Mouse (Mus musculus) cortical plate, adult 2 months (tissue): Measurements from ENCODE around the gene Klhl32. TPM values are rescaled to one million over a fixed set of nuclear protein-coding genes. Genes with fewer than 3 reads are reported as not detected.
A peak's percentile ranks its signal among the peaks of the same experiment; 100 is the strongest.

Experiments
- H3K27ac ChIP-seq: fragments of 200-500 bp; 2 replicates; pipeline ENCODE4 v1.5.1; 2012; ENCODE audit warnings: low read length, control low read depth, inconsistent platforms; ENCODE audit not compliant: insufficient read depth
- H3K4me1 ChIP-seq: fragments of 200-500 bp; 2 replicates; pipeline ENCODE4 v1.6.1; 2011; ENCODE audit warnings: low read length; ENCODE audit not compliant: control insufficient read depth, insufficient read depth
- H3K4me3 ChIP-seq: fragments of 200-500 bp; 2 replicates; pipeline ENCODE4 v1.5.1; 2011; ENCODE audit warnings: mild to moderate bottlenecking, low read length, control low read depth; ENCODE audit not compliant: insufficient read depth
- CTCF ChIP-seq: fragments of 200-500 bp; IDR thresholded peaks from 2 replicates; pipeline ENCODE4 v1.5.1; 2011; ENCODE audit warnings: mild to moderate bottlenecking, control low read depth, low read length; ENCODE audit not compliant: insufficient read depth; ENCODE audit errors: extremely low read depth
- POLR2A ChIP-seq: fragments of 200-500 bp; IDR thresholded peaks from 2 replicates; pipeline ENCODE4 v1.6.1; 2011; ENCODE audit warnings: mild to moderate bottlenecking, low read length, control low read depth; ENCODE audit not compliant: insufficient read depth; ENCODE audit errors: extremely low read depth
- polyA plus RNA-seq: library from polyadenylated mRNA; depleted of rRNA; stranded (reverse); fragments of >200 nt; gene quantifications from 2 replicates; pipeline ENCODE4 v1.2.3, GENCODE M21; 2012

The Klhl32 gene
- polyA plus RNA-seq, 1 experiment, result 6.9 TPM

- no peak for TF ChIP-seq CTCF
- TF ChIP-seq POLR2A, result no peak
- no peak overlapping the region for H3K27ac ChIP-seq
- no peak overlapping the region for H3K4me3 ChIP-seq
- no peaks in the 10 kb centered on the region for H3K4me1 ChIP-seq
Observed at GRCm38 (mm10) chr4:24865691-24866090, 14.8 kb upstream of the Klhl32 start.

GRCm38 (mm10) chr4:24847406-24847805 lies 3.5 kb downstream of the Klhl32 start:
- Histone ChIP-seq H3K4me1 (peaks cover 2% of the 10 kb centered on the region; the same call in 1 of the 2 replicates), H3K27ac (no peak overlapping the region), H3K4me3 (no peak overlapping the region)
- TF ChIP-seq CTCF (no peak), POLR2A (no peak)

GRCm38 (mm10) chr4:24845546-24845945 lies 5.4 kb downstream of the Klhl32 start:
- no peak for TF ChIP-seq CTCF
- no peak for TF ChIP-seq POLR2A
- H3K27ac ChIP-seq, result peak overlapping the region; percentile 70; the same call in 1 of the 2 replicates
- no peak overlapping the region for H3K4me3 ChIP-seq
- H3K4me1 ChIP-seq, result peaks cover 2% of the 10 kb centered on the region; the same call in 1 of the 2 replicates

GRCm38 (mm10) chr4:24838567-24838966 lies 12.4 kb downstream of the Klhl32 start:
- Histone ChIP-seq H3K27ac (no peak overlapping the region), H3K4me1 (peaks cover 1% of the 10 kb centered on the region; the same call in 1 of the 2 replicates), H3K4me3 (no peak overlapping the region)
- TF ChIP-seq CTCF (no peak), POLR2A (no peak)

GRCm38 (mm10) chr4:24835555-24835954 lies 15.4 kb downstream of the Klhl32 start:
- TF ChIP-seq POLR2A (no peak), CTCF (no peak)
- peaks cover 1% of the 10 kb centered on the region; the same call in 1 of the 2 replicates for H3K4me1 ChIP-seq
- no peak overlapping the region for H3K27ac ChIP-seq
- H3K4me3 ChIP-seq, result no peak overlapping the region

- Histone ChIP-seq H3K27ac (no peak overlapping the region), H3K4me1 (no peaks in the 10 kb centered on the region; the same call in 1 of the 2 replicates), H3K4me3 (no peak overlapping the region)
- TF ChIP-seq CTCF (no peak), POLR2A (no peak)
Observed at GRCm38 (mm10) chr4:24808316-24808715, 42.6 kb downstream of the Klhl32 start.

GRCm38 (mm10) chr4:24801881-24802280 lies 49.0 kb downstream of the Klhl32 start:
- Histone ChIP-seq H3K4me3 (no peak overlapping the region), H3K4me1 (no peaks in the 10 kb centered on the region; the same call in 1 of the 2 replicates), H3K27ac (no peak overlapping the region)
- TF ChIP-seq CTCF (no peak), POLR2A (no peak)

- Histone ChIP-seq H3K27ac (no peak overlapping the region), H3K4me3 (no peak overlapping the region), H3K4me1 (no peaks in the 10 kb centered on the region)
- TF ChIP-seq POLR2A (no peak), CTCF (no peak)
Observed at GRCm38 (mm10) chr4:24801343-24801742, 49.6 kb downstream of the Klhl32 start.

- TF ChIP-seq CTCF, result no peak
- no peak for TF ChIP-seq POLR2A
- Histone ChIP-seq H3K4me3 (no peak overlapping the region), H3K4me1 (0 out of 2 replicates have a peak, but pooled peaks cover 1% of the 10 kb centered on the region), H3K27ac (no peak overlapping the region)
Observed at GRCm38 (mm10) chr4:24800345-24800936, 50.5 kb downstream of the Klhl32 start.

- TF ChIP-seq CTCF, result no peak
- no peak for TF ChIP-seq POLR2A
- H3K4me3 ChIP-seq, result no peak overlapping the region
Observed at GRCm38 (mm10) chr4:24799037-24799436, 51.9 kb downstream of the Klhl32 start.

GRCm38 (mm10) chr4:24797868-24798267 lies 53.1 kb downstream of the Klhl32 start:
- Histone ChIP-seq H3K27ac (no peak overlapping the region), H3K4me3 (no peak overlapping the region), H3K4me1 (0 out of 2 replicates have a peak, but pooled peaks cover 1% of the 10 kb centered on the region)
- TF ChIP-seq POLR2A (no peak), CTCF (no peak)

More at GRCm38 (mm10) chr4:24799037-24799436, 51.9 kb downstream of the Klhl32 start:
- Histone ChIP-seq H3K27ac (no peak overlapping the region), H3K4me1 (0 out of 2 replicates have a peak, but pooled peaks cover 1% of the 10 kb centered on the region)

- H3K4me3 ChIP-seq, result no peak overlapping the region
- no peak overlapping the region for H3K27ac ChIP-seq
- H3K4me1 ChIP-seq, result 0 out of 2 replicates have a peak, but pooled peaks cover 1% of the 10 kb centered on the region
- TF ChIP-seq POLR2A, result no peak
- no peak for TF ChIP-seq CTCF
Observed at GRCm38 (mm10) chr4:24797280-24797679, 53.6 kb downstream of the Klhl32 start.
